8 mouse cellular contexts compared by ENCODE assay signal in genomic region chr6:71909384-71909783, GRCm38 (mm10). TPM values are rescaled to one million over a fixed set of nuclear protein-coding genes. Genes with fewer than 3 reads are reported as not detected.
DNase-seq lines count a peak whose midpoint lies in the region; ATAC-seq and TF ChIP-seq lines count a peak whose summit lies in the region.

No protein-coding gene starts in this region.

- ATAC-seq in heart, embryonic 15.5 days (replicated peaks; ENCODE audit: insufficient number of reproducible peaks, insufficient read depth, low FRiP score, low read depth): no peak
- peak; percentile 53 for ATAC-seq in hindbrain, embryonic 11.5 days (ENCODE audit: low FRiP score)
- ATAC-seq in midbrain, embryonic 11.5 days (ENCODE audit: low FRiP score): peak; percentile 25
- no peak for ATAC-seq in megakaryocyte-erythroid progenitor cell, adult 5-6 weeks (replicated peaks; ENCODE audit: low FRiP score, low TSS enrichment, poor library complexity, severe bottlenecking)

- peak overlapping the region; percentile 67 for H3K4me2 ChIP-seq in heart, embryonic 15.5 days
- peak overlapping the region; percentile 29 for H3K4me2 ChIP-seq in hindbrain, embryonic 11.5 days (replicated peaks; ENCODE audit: low read depth, low read length)
- peak overlapping the region; percentile 68 for H3K4me2 ChIP-seq in midbrain, embryonic 11.5 days

- H3K4me3 ChIP-seq in heart, embryonic 15.5 days: peak overlapping the region; percentile 70
- peak overlapping the region; percentile 89 for H3K4me3 ChIP-seq in bone marrow, adult 2 months (replicated peaks; ENCODE audit: control insufficient read depth, low read depth, low read length)
- H3K4me3 ChIP-seq in hindbrain, embryonic 11.5 days (ENCODE audit: low read depth, low read length): peak overlapping the region; percentile 72
- H3K4me3 ChIP-seq in midbrain, embryonic 11.5 days (ENCODE audit: low read depth, low read length): peak overlapping the region; percentile 79

- no peak for DNase-seq in heart, adult 9 months (ENCODE audit: low spot score in 2 of 2)
- DNase-seq in hindbrain, embryonic 11.5 days (ENCODE audit: low spot score): no peak
- DNase-seq in midbrain, embryonic 11.5 days (ENCODE audit: low spot score, missing footprints): no peak
- no peak for DNase-seq in ovary, postnatal 14 days (ENCODE audit: low spot score)
- DNase-seq in adrenal gland, postnatal 25 days: no peak

- H3K27ac ChIP-seq in heart, embryonic 15.5 days: peak overlapping the region; percentile 76; the same call in 1 of the 2 replicates
- no peak overlapping the region for H3K27ac ChIP-seq in bone marrow, adult 2 months (ENCODE audit: control insufficient read depth, insufficient read depth, low read depth, low read length, poor library complexity)
- no peak overlapping the region for H3K27ac ChIP-seq in hindbrain, embryonic 11.5 days (ENCODE audit: low read depth, low read length)
- H3K27ac ChIP-seq in midbrain, embryonic 11.5 days (ENCODE audit: low read depth, low read length): no peak overlapping the region

- no peak for TF ChIP-seq POLR2A in bone marrow, adult 2 months (IDR thresholded peaks at IDR 0.05; ENCODE audit: borderline replicate concordance, control insufficient read depth, low read depth, low read length)

- no peaks in the 10 kb centered on the region for H3K27me3 ChIP-seq in heart, embryonic 15.5 days
- H3K27me3 ChIP-seq in hindbrain, embryonic 11.5 days (ENCODE audit: control insufficient read depth, insufficient read depth, low read length): no peaks in the 10 kb centered on the region
- H3K27me3 ChIP-seq in midbrain, embryonic 11.5 days (ENCODE audit: control insufficient read depth, insufficient read depth, low read length): no peaks in the 10 kb centered on the region

- no peaks in the 10 kb centered on the region for H3K9me3 ChIP-seq in heart, embryonic 15.5 days (replicated peaks)
- H3K9me3 ChIP-seq in hindbrain, embryonic 11.5 days (ENCODE audit: control insufficient read depth, low read length): no peaks in the 10 kb centered on the region
- H3K9me3 ChIP-seq in midbrain, embryonic 11.5 days (ENCODE audit: control insufficient read depth, low read length): no peaks in the 10 kb centered on the region

- no peak for TF ChIP-seq CTCF in bone marrow, adult 2 months (IDR thresholded peaks at IDR 0.05; ENCODE audit: control insufficient read depth, insufficient read depth, low read length)

- peaks cover 34% of the 10 kb centered on the region for H3K4me1 ChIP-seq in heart, embryonic 15.5 days (replicated peaks)
- H3K4me1 ChIP-seq in bone marrow, adult 2 months (ENCODE audit: control insufficient read depth, insufficient read depth, low read length): peaks cover 2% of the 10 kb centered on the region
- H3K4me1 ChIP-seq in hindbrain, embryonic 11.5 days (replicated peaks; ENCODE audit: control insufficient read depth, insufficient read depth, low read length): no peaks in the 10 kb centered on the region
- peaks cover 3% of the 10 kb centered on the region for H3K4me1 ChIP-seq in midbrain, embryonic 11.5 days (ENCODE audit: control insufficient read depth, insufficient read depth, low read length)

- WGBS in heart, embryonic 15.5 days: 22% methylated on average over 10 of the region's 10 CpGs
- 19% methylated on average over 10 of the region's 10 CpGs for WGBS in bone marrow, adult 2 months
- WGBS in hindbrain, embryonic 11.5 days: 28% methylated on average over 10 of the region's 10 CpGs
- 30% methylated on average over 10 of the region's 10 CpGs for WGBS in midbrain, embryonic 11.5 days

- H3K36me3 ChIP-seq in heart, embryonic 15.5 days: peaks cover 22% of the 10 kb centered on the region; the same call in 1 of the 2 replicates
- H3K36me3 ChIP-seq in hindbrain, embryonic 11.5 days (ENCODE audit: control insufficient read depth, insufficient read depth, low read length): no peaks in the 10 kb centered on the region
- H3K36me3 ChIP-seq in midbrain, embryonic 11.5 days (ENCODE audit: control insufficient read depth, insufficient read depth, low read length): no peaks in the 10 kb centered on the region

- no peak overlapping the region for H3K9ac ChIP-seq in heart, embryonic 15.5 days
- H3K9ac ChIP-seq in hindbrain, embryonic 11.5 days (ENCODE audit: low read depth, low read length): peak overlapping the region; percentile 71; the same call in 1 of the 2 replicates
- H3K9ac ChIP-seq in midbrain, embryonic 11.5 days (ENCODE audit: low read length): peak overlapping the region; percentile 58; the same call in 1 of the 2 replicates

RNA-seq across cellular contexts. Expression of gene Polr1a, which starts 0.5 kb away (rescaled TPM):
- 19.7 and 25.3 TPM in 2 replicates for polyA plus RNA-seq in heart, embryonic 15.5 days (2015; fragmentation: Nextera tagmentation; extraction: Ambion mirVana)
- polyA plus RNA-seq in bone marrow, adult 2 months (2011; ENCODE audit: insufficient read depth, insufficient read length, low replicate concordance, missing spikeins): 13.4 and 21.0 TPM in 2 replicates
- 24.0 and 27.7 TPM in 2 replicates for polyA plus RNA-seq in hindbrain, embryonic 11.5 days (2014; fragmentation: Nextera tagmentation; extraction: Ambion mirVana)
- polyA plus RNA-seq in midbrain, embryonic 11.5 days (2014; fragmentation: Nextera tagmentation; extraction: Ambion mirVana): 26.5 and 27.3 TPM in 2 replicates
- total RNA-seq in megakaryocyte-erythroid progenitor cell, adult 5-6 weeks (2014; fragmentation: Nextera tagmentation): 64.8 and 73.2 TPM in 2 replicates
- 91.2 and 118 TPM in 2 replicates for total RNA-seq in megakaryocyte-erythroid progenitor cell, adult 5-6 weeks (2017)
- 75.1 and 76.9 TPM in 2 replicates for total RNA-seq in adrenal gland, postnatal 25 days (2021)

RNA-seq across cellular contexts. Expression of gene Ptcd3, which starts 0.8 kb away (rescaled TPM):
- 90.8 and 94.6 TPM in 2 replicates for polyA plus RNA-seq in heart, embryonic 15.5 days (2015; fragmentation: Nextera tagmentation; extraction: Ambion mirVana)
- 51.4 and 76.2 TPM in 2 replicates for polyA plus RNA-seq in bone marrow, adult 2 months (2011; ENCODE audit: insufficient read depth, insufficient read length, low replicate concordance, missing spikeins)
- 129 and 136 TPM in 2 replicates for polyA plus RNA-seq in hindbrain, embryonic 11.5 days (2014; fragmentation: Nextera tagmentation; extraction: Ambion mirVana)
- 125 and 126 TPM in 2 replicates for polyA plus RNA-seq in midbrain, embryonic 11.5 days (2014; fragmentation: Nextera tagmentation; extraction: Ambion mirVana)
- 181 and 208 TPM in 2 replicates for total RNA-seq in megakaryocyte-erythroid progenitor cell, adult 5-6 weeks (2014; fragmentation: Nextera tagmentation)
- 211 and 291 TPM in 2 replicates for total RNA-seq in megakaryocyte-erythroid progenitor cell, adult 5-6 weeks (2017)
- total RNA-seq in adrenal gland, postnatal 25 days (2021): 107 and 108 TPM in 2 replicates

Comparison
In these comparisons a context has a peak if more than half of its experiments do, and no peak if none do; other contexts are left out.
1. ATAC-seq: peak in hindbrain, embryonic 11.5 days (single experiment) and midbrain, embryonic 11.5 days (single experiment); none in heart, embryonic 15.5 days (single experiment) and megakaryocyte-erythroid progenitor cell, adult 5-6 weeks (single experiment).
2. Peak in every context shown above with its lines, with median percentiles within 50 percentile points of each other: H3K4me2 ChIP-seq and H3K4me3 ChIP-seq.